Mouse (Mus musculus) frontal cortex, postnatal 14 days (tissue): ENCODE measurements around the gene A130010J15Rik.

Source experiments
- DNase-seq, 2 experiments: peaks; one replicate each; pipeline ENCODE4 v3.0.0; 2022; ENCODE audit warnings: low spot score in 2 of 2

Gene A130010J15Rik

GRCm38 (mm10) chr1:193200640-193201382 lies 33.0 kb downstream of the A130010J15Rik start:
- no peak for DNase-seq

- DNase-seq, result no peak
These were observed 33.5 kb downstream of the A130010J15Rik start, which contains the start of gene Traf3ip3 for GRCm38 (mm10) chr1:193201383-193201778. Gene Traf3ip3, minus strand, starts transcription at chr1:193201703.

GRCm38 (mm10) chr1:193203821-193204220 lies 36.0 kb downstream of the A130010J15Rik start:
- no peak for DNase-seq

- no peak for DNase-seq
These were observed 37.6 kb downstream of the A130010J15Rik start for GRCm38 (mm10) chr1:193205431-193205830.

GRCm38 (mm10) chr1:193207503-193207902 lies 39.7 kb downstream of the A130010J15Rik start, which contains the start of gene Lamb3:
Gene Lamb3, plus strand, starts transcription at chr1:193207699.
- DNase-seq, result no peak

- DNase-seq, result peak; percentile 32 to 37
These were observed 40.3 kb downstream of the A130010J15Rik start for GRCm38 (mm10) chr1:193208178-193208577.

GRCm38 (mm10) chr1:193211371-193211770 lies 43.5 kb downstream of the A130010J15Rik start:
- no peak for DNase-seq

GRCm38 (mm10) chr1:193214053-193214452 lies 46.2 kb downstream of the A130010J15Rik start:
- no peak for DNase-seq

GRCm38 (mm10) chr1:193216000-193216399 lies 48.2 kb downstream of the A130010J15Rik start:
- no peak for DNase-seq

- no peak for DNase-seq
These were observed 52.6 kb downstream of the A130010J15Rik start for GRCm38 (mm10) chr1:193220408-193220807.

- DNase-seq, result no peak
These were observed 57.7 kb downstream of the A130010J15Rik start for GRCm38 (mm10) chr1:193225531-193225930.

GRCm38 (mm10) chr1:193226114-193226513 lies 58.3 kb downstream of the A130010J15Rik start:
- no peak for DNase-seq

GRCm38 (mm10) chr1:193226724-193227522 lies 59.1 kb downstream of the A130010J15Rik start:
- DNase-seq, result no peak
